Mouse (Mus musculus) hindbrain, embryonic 14.5 days (tissue): ENCODE measurements around the gene 1700001C19Rik. TPM values are rescaled to one million over a fixed set of nuclear protein-coding genes. Genes with fewer than 3 reads are reported as not detected.

Experiments
- ATAC-seq: fragments of 200-750 bp; cut with Nextera tagmentation; 2 replicates; pipeline ENCODE4 v1.8.0; 2017; ENCODE audit warnings: moderate number of reproducible peaks, mild to moderate bottlenecking, moderate TSS enrichment, moderate library complexity; ENCODE audit not compliant: low FRiP score
- DNase-seq: peaks from one replicate; pipeline ENCODE4 v3.0.0-alpha.2; 2015; ENCODE audit warnings: low spot score
- H3K27ac ChIP-seq: fragments of 300-500 bp; sonication (generic); 2 replicates; pipeline ENCODE4 v1.5.1; 2014; ENCODE audit warnings: mild to moderate bottlenecking, moderate library complexity
- H3K27me3 ChIP-seq: fragments of 300-500 bp; sonication (generic); 2 replicates; pipeline ENCODE4 v1.6.1; 2014; ENCODE audit warnings: mild to moderate bottlenecking, low read length, mixed read lengths; ENCODE audit not compliant: control insufficient read depth, insufficient read depth
- H3K36me3 ChIP-seq: fragments of 300-500 bp; sonication (generic); replicated peaks from 2 replicates; pipeline ENCODE4 v1.6.1; 2014; ENCODE audit not compliant: control insufficient read depth, insufficient read depth
- H3K4me1 ChIP-seq: fragments of 300-500 bp; sonication (generic); replicated peaks from 2 replicates; pipeline ENCODE4 v1.6.1; 2014; ENCODE audit warnings: antibody characterized with exemption, low read length, mixed read lengths; ENCODE audit not compliant: control insufficient read depth, insufficient read depth
- H3K4me2 ChIP-seq: fragments of 300-500 bp; sonication (generic); replicated peaks from 2 replicates; pipeline ENCODE4 v1.6.1; 2014; ENCODE audit warnings: mild to moderate bottlenecking, moderate library complexity
- H3K4me3 ChIP-seq: fragments of 300-500 bp; sonication (generic); replicated peaks from 2 replicates; pipeline ENCODE4 v1.5.1; 2014; ENCODE audit warnings: mild to moderate bottlenecking, low read length
- H3K9ac ChIP-seq: fragments of 300-500 bp; sonication (generic); 2 replicates; pipeline ENCODE4 v1.6.1; 2014
- H3K9me3 ChIP-seq: fragments of 300-500 bp; sonication (generic); 2 replicates; pipeline ENCODE4 v1.6.1; 2016; ENCODE audit warnings: low read length; ENCODE audit not compliant: control insufficient read depth
- WGBS: fragments of 180-500 bp; shearing (Covaris S2); extraction: QIAGEN DNeasy Blood & Tissue Kit; methylation state at CpG from one replicate; pipeline ENCODE4 v1.1.7; 2014; 5-methylcytosine and 5-hydroxymethylcytosine counted together
- polyA plus RNA-seq: library from polyadenylated mRNA; unstranded; fragments of >200 nt; fragmentation: Nextera tagmentation; extraction: Ambion mirVana; gene quantifications from 2 replicates; pipeline ENCODE4 v1.2.1, GENCODE M21; 2014

1700001C19Rik gene
- polyA plus RNA-seq, 1 experiment from 2014 or later: 0.47 TPM

- H3K4me2 ChIP-seq: no peak overlapping the region
- ATAC-seq: no peak
- H3K27ac ChIP-seq: no peak overlapping the region
- H3K27me3 ChIP-seq: peaks cover 24% of the 10 kb centered on the region
- no peaks in the 10 kb centered on the region for H3K9me3 ChIP-seq
- no peak overlapping the region for H3K4me3 ChIP-seq
- no peaks in the 10 kb centered on the region for H3K36me3 ChIP-seq
- no peak for DNase-seq
- 0 out of 2 replicates have a peak, but pooled peaks cover 6% of the 10 kb centered on the region for H3K4me1 ChIP-seq
- no peak overlapping the region for H3K9ac ChIP-seq
- 80% methylated on average over 3 of the region's 3 CpGs for WGBS
Observed at GRCm38 (mm10) chr17:47442271-47442670, 5.1 kb upstream of the 1700001C19Rik start.

GRCm38 (mm10) chr17:47441296-47442051 is 4.3 kb upstream of the 1700001C19Rik start:
- DNase-seq (no peak), ATAC-seq (no peak)
- no peaks in the 10 kb centered on the region for H3K36me3 ChIP-seq
- peaks cover 9% of the 10 kb centered on the region; the same call in 1 of the 2 replicates for H3K4me1 ChIP-seq
- H3K9me3 ChIP-seq: no peaks in the 10 kb centered on the region
- H3K4me2 ChIP-seq: no peak overlapping the region
- H3K27ac ChIP-seq: no peak overlapping the region
- H3K4me3 ChIP-seq: no peak overlapping the region
- peaks cover 32% of the 10 kb centered on the region for H3K27me3 ChIP-seq
- 75% methylated on average over 19 of the region's 19 CpGs for WGBS
- H3K9ac ChIP-seq: no peak overlapping the region

- 8% methylated on average over 9 of the region's 9 CpGs for WGBS
- Histone ChIP-seq H3K9ac (no peak overlapping the region), H3K27ac (peak overlapping the region; percentile 23; the same call in 1 of the 2 replicates), H3K9me3 (no peaks in the 10 kb centered on the region), H3K4me1 (peaks cover 11% of the 10 kb centered on the region; the same call in 1 of the 2 replicates), H3K27me3 (peaks cover 41% of the 10 kb centered on the region), H3K36me3 (no peaks in the 10 kb centered on the region), H3K4me3 (no peak overlapping the region), H3K4me2 (no peak overlapping the region)
- ATAC-seq (peak; percentile 46; the same call in 1 of the 2 replicates), DNase-seq (no peak)
Observed at GRCm38 (mm10) chr17:47440359-47440890, 3.2 kb upstream of the 1700001C19Rik start.

GRCm38 (mm10) chr17:47439396-47440028 is 2.3 kb upstream of the 1700001C19Rik start:
- DNase-seq: no peak
- H3K27me3 ChIP-seq: peaks cover 48% of the 10 kb centered on the region
- H3K36me3 ChIP-seq: no peaks in the 10 kb centered on the region
- no peak overlapping the region for H3K4me2 ChIP-seq
- no peak overlapping the region for H3K27ac ChIP-seq
- peaks cover 11% of the 10 kb centered on the region; the same call in 1 of the 2 replicates for H3K4me1 ChIP-seq
- no peaks in the 10 kb centered on the region for H3K9me3 ChIP-seq
- WGBS: 38% methylated on average over 9 of the region's 9 CpGs
- H3K9ac ChIP-seq: no peak overlapping the region
- H3K4me3 ChIP-seq: no peak overlapping the region
- ATAC-seq: no peak

- Histone ChIP-seq H3K4me3 (no peak overlapping the region), H3K4me1 (peaks cover 11% of the 10 kb centered on the region; the same call in 1 of the 2 replicates), H3K27ac (no peak overlapping the region), H3K4me2 (no peak overlapping the region), H3K27me3 (peaks cover 48% of the 10 kb centered on the region), H3K36me3 (no peaks in the 10 kb centered on the region), H3K9ac (no peak overlapping the region), H3K9me3 (no peaks in the 10 kb centered on the region)
- 73% methylated on average over 6 of the region's 6 CpGs for WGBS
- no peak for DNase-seq
- no peak for ATAC-seq
Observed at GRCm38 (mm10) chr17:47438611-47439010, 1.4 kb upstream of the 1700001C19Rik start.

GRCm38 (mm10) chr17:47436156-47436906 is 845 bp downstream of the 1700001C19Rik start, which contains the start of gene AI661453:
Gene AI661453 (plus strand): TSS chr17:47436615.
- WGBS: 1% methylated on average over 45 of the region's 45 CpGs
- peak within 1 kb of the TSS; percentile 75 for H3K4me2 ChIP-seq
- peak within 1 kb of the TSS; percentile 35 for H3K4me3 ChIP-seq
- no peak within 1 kb of the TSS for H3K27ac ChIP-seq
- H3K4me1 ChIP-seq: peaks cover 11% of the 10 kb centered on the region; the same call in 1 of the 2 replicates
- no peak for ATAC-seq
- peaks cover 48% of the 10 kb centered on the region for H3K27me3 ChIP-seq
- peak within 1 kb of the TSS; percentile 38 for H3K9ac ChIP-seq
- no peak for DNase-seq
- no peaks in the 10 kb centered on the region for H3K9me3 ChIP-seq
- no peaks in the 10 kb centered on the region for H3K36me3 ChIP-seq

GRCm38 (mm10) chr17:47430815-47431214 is 6.4 kb downstream of the 1700001C19Rik start:
- ATAC-seq: no peak
- H3K27ac ChIP-seq: no peak overlapping the region
- peaks cover 9% of the 10 kb centered on the region for H3K27me3 ChIP-seq
- DNase-seq: no peak
- H3K4me2 ChIP-seq: no peak overlapping the region
- peaks cover 6% of the 10 kb centered on the region; the same call in 1 of the 2 replicates for H3K4me1 ChIP-seq
- 68% methylated on average over 5 of the region's 5 CpGs for WGBS
- no peak overlapping the region for H3K9ac ChIP-seq
- H3K4me3 ChIP-seq: no peak overlapping the region
- no peaks in the 10 kb centered on the region for H3K36me3 ChIP-seq
- H3K9me3 ChIP-seq: no peaks in the 10 kb centered on the region

- ATAC-seq (peak; percentile 51; the same call in 1 of the 2 replicates), DNase-seq (peak; percentile 61)
- Histone ChIP-seq H3K4me2 (peak overlapping the region; percentile 35), H3K4me3 (no peak overlapping the region), H3K36me3 (no peaks in the 10 kb centered on the region), H3K27me3 (no peaks in the 10 kb centered on the region), H3K27ac (no peak overlapping the region), H3K9ac (no peak overlapping the region; the same call in 1 of the 2 replicates), H3K9me3 (no peaks in the 10 kb centered on the region), H3K4me1 (peaks cover 6% of the 10 kb centered on the region; the same call in 1 of the 2 replicates)
- 3% methylated on average over 8 of the region's 8 CpGs for WGBS
Observed at GRCm38 (mm10) chr17:47428831-47429304, 8.3 kb downstream of the 1700001C19Rik start.
